Mouse (Mus musculus): ENCODE measurements around the gene Snrpn.
"Not testable (repeated sequence)": the region's sequence is repeated elsewhere in the genome, so short reads cannot be mapped to it uniquely, and the experiment has no call there.

The Snrpn gene

DNA sequence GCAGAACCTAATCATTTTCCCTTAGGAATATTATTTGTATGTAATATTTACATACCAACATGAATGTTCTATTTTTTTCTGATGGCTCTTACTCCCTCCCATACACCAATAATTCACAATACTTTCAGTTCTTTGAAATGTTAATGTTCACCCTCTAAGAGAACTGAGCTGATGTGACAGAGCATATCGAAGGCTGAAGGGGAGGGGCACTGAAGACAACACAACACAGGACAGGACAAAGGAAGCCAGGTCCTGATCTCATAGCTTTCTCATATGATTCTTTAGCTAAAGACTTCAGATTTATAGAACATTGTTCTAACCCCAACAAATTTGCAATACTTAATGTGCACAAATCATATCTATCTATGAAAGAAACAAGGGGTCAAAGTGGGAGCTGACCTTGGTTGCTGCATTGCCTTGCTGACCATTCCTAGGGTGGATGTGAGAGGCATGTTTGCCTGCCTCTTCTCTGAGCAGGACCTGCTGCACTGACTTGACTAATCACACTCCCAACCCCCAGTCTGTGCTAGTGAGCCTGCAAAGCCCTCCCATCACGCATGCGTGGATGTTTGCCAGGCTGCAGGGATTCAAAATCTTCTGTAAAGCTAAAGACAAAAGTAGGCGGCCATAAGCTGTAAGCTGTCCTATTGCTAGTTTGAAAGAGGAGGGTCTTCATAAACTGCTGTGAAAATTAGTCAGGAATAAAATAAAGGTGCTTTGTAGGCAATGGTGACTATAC is at the start of gene Snrpn:
Gene Snrpn (minus strand): TSS at position 478 of the 739 bp plus-strand sequence.
- peak in 1 of 2 experiments; percentile 1 for DNase-seq (ENCODE audit: low spot score in 2 of 2)

DNA sequence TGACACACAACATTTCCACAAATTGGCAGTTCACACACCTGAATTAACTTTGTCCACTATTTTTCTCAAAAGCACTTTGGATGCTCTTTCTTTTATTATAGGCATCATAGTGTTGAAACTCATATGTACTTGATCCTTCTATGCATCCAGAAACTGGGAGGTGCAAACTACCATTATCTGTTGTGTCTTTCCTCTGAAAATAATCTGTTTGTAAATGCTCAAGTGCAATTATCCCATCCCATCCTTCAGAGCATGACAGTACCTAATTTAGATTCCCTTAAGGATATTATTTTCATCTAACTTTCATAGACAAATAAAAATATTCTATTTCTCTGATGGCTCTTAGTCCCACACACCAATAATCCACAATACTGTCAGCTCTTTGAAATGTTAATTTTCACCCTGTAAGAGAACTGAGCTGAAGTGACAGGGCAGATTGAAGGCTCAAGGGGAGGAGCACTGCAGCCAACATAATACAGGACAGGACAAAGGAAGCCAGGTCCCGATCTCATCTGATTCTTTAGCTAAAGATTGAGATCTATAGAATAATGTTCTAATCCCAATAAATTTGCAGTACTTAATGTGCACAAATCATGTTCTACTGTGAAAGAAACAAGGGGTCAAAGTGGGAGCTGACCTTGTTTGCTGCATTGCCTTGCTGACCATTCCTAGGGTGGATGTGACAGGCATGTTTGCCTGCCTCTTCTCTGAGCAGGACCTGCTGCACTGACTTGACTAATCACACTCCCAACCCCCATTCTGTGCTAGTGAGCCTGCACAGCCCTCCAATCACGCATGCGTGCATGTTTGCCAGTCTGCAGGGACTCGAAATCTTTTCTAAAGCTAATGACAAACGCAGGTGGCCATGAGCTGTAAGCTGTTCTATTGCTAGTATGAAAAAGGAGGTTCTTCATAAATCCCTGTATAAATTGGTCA is 30.5 kb upstream of the Snrpn start:
- DNase-seq (ENCODE audit: low spot score in 2 of 2), result peak in 1 of 2 experiments; percentile 21

- DNase-seq (ENCODE audit: low spot score in 2 of 2), result no peak
These were observed 14.7 kb downstream of the Snrpn start for GRCm38 (mm10) chr7:60125332-60125731.

- DNase-seq (ENCODE audit: low spot score in 2 of 2), result not testable (repeated sequence)
These were observed 16.9 kb downstream of the Snrpn start for GRCm38 (mm10) chr7:60123086-60123624.

DNA sequence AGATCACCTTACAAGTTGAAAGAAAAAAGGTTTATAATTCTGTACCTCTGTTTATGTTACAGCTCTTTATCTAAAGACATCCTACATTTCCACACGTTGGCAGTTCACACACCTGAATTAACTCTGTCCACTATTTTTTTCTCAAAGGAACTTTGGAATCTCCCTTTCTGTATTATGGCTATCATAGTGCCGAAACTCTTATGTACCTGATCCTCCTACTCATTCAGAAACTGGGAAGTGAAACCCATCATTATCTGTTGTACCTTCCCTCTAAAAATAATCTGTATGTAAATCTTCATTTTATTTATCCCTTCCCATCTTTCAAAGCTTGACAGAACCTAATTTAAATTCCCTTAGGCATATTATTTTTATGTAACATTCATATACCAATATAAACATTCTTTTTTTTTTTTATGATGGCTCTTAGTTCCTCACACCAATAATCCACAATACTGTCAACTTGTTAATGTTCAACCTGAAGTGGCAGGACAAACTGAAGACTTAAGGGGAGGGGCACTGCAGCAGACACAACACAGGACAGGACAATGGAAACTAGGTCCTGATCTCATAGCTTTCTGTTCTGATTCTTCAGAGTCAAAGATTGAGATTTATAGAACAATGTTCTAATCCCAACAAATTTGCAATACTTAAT is 17.5 kb downstream of the Snrpn start:
- DNase-seq (ENCODE audit: low spot score in 2 of 2), result no peak

GRCm38 (mm10) chr7:60097154-60097859 is 42.7 kb downstream of the Snrpn start:
- peak in 1 of 2 experiments; percentile 6 for DNase-seq (ENCODE audit: low spot score in 2 of 2)

- no peak for DNase-seq (ENCODE audit: low spot score in 2 of 2)
These were observed 63.7 kb downstream of the Snrpn start for GRCm38 (mm10) chr7:60076301-60076700.

DNA sequence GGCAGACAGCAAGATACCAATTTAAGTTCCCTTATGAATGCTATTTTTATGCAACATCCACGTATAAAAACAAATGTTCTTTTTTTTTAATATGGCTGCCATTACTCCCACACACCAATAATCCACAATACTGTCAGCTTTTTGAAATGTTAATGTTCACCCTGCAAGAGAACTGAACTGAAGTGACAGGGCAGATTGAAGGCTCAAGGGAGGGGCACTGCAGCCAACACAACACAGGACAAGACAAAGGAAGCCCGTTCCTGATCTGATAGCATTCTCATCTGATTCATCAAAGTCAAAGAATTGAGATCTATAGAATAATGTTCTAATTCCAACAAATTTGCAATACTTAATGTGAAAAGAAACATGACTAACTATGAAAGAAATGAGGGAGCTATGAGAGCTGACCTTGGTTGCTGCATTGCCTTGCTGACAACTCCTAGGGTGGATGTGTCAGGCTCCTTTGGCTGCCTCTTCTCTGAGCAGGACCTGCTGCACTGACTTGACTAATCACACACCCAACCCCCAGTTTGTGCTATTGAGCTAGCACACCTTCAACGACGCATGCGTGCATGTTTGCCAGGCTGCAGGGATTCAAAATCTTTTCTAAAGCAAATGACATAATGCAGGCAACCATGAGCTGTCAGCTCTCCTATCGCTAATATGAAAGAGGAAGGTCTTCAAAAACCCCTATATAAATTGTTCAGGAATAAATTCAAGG is 92.4 kb downstream of the Snrpn start:
- peak in 1 of 2 experiments; percentile 33 for DNase-seq (ENCODE audit: low spot score in 2 of 2)

DNA sequence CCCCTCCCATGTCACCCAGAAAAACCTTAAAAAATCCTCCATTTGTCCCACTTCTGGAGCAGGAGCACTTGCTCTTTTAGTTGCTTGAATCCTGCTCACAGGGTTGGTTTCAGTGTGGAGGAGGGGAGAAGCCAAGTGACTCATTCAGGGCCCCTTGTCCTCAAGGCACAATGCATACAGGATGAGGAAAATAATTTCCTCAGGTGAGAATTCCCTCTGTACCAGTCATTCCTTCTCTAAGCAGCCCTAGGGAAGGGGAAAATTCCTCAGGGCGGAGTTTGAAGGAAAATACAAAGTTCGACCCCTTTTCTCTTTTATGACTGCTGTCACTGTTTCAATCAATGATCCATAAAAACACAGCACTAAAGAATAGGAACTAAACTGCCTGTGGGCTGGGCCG is 126.8 kb downstream of the Snrpn start:
- no peak for DNase-seq (ENCODE audit: low spot score in 2 of 2)

GRCm38 (mm10) chr7:60007727-60008360 is 132.2 kb downstream of the Snrpn start:
- no peak for DNase-seq (ENCODE audit: low spot score in 2 of 2)

- no peak for DNase-seq (ENCODE audit: low spot score in 2 of 2)
These were observed 133.8 kb downstream of the Snrpn start for GRCm38 (mm10) chr7:60006262-60006661.

DNA sequence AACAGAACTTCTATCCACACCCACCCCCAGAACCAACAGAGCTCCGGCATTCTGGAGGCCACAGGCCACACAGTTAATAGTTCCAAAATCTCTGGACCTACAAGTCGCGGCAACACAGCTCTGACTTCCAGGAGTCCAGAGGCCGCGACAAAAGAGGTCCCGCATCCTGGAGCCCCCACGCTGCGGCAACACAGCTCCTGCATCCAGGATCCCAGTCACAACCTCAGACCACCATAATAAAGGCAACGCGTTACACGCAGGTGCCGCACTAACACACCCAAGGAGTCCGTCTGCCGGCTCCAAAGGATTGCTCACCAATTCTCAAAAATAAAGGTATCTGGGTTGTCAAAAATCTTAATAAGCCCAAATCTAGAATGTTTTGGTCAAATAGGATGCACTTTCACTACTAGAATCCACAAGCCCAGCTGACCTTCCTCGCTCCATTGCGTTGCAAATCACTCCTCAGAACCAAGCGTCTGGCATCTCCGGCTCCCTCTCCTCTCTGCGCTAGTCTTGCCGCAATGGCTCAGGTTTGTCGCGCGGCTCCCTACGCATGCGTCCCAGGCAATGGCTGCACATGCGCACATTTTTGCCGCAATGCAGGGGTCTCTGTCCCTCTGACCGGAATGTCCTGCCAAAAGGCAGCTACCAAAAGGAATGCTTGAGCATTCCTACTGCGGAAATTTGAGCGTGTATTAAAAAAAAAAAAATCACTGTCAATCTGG is 135.3 kb downstream of the Snrpn start, which contains the start of the genes Snurf and Gm38393:
Gene Snurf (minus strand): TSS at position 444 of the 725 bp plus-strand sequence.
Gene Gm38393 (minus strand): TSS at position 459 of the 725 bp plus-strand sequence.
- DNase-seq (ENCODE audit: low spot score in 2 of 2), result peak; percentile 64 to 71

DNA sequence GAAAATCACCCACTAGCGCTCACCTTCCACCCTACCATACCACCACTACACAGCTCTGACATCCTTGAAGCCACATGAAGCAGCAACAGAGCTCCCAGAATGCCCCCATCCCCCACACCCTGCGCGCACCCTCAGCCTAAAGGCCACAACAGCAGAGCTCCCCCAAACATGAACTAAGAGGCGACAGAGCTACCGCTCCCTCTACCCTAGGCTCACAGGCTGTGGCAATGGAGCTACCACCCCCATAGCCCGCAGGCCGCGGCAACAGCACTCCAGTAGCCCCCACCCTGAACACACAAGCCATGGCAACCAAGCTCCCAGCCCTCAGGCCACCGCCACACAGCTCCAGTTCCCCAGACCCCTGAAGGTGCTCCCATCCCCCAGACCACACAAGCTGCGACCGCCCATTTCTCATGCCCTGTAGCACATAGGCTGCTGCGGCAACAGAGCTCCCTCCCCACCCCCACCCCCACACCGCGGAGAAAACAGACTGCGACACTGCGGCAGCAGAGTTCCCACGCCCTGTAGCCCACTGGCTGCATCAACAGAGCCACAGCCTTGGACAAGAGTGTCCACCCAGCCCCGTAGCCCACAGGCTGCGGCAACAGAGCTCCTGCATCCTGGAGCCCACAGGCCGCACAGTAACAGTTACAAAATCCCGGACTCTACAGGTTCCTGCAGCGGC is 136.0 kb downstream of the Snrpn start:
- peak; percentile 19 to 50 for DNase-seq (ENCODE audit: low spot score in 2 of 2)

DNA sequence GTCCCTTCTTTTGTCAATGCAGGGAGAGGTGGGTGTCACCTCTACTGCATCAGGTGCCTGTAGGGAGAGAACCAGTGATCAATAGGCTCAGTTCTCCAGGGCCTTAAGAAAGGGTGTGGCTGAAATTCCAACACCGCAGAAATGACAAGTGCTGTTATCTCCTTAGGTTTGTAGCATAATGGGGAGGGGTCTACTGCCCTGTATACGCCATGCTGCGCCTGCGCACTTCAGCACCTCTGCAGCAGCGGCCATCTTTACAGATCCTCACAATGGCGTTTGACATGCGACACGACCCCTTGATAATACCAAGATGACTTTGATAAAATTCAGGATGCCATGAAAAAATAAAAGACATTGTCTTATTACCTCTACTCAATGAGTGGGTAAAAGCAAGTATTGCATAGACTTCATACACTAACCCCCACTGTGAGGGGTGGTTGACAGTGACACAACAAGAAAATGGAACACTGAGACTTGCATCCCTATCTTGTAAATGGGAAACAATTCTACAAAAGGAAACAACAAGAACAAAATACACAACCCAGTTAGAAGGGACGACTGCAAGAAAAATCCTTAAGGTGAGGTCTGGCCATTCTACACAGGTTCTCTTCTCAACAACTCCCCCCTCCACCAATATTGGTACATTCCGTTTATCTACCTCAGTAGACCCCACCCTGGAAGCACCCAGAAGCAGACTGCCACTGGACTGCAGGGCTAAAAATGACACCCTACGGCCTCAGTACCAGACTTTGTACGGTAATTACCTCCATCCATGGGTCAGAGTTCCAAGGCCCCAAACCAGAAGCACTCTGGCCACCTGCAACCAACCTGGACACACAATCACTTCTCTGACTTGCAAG is 136.8 kb downstream of the Snrpn start:
- DNase-seq (ENCODE audit: low spot score in 2 of 2), result peak in 1 of 2 experiments; percentile 28

DNA sequence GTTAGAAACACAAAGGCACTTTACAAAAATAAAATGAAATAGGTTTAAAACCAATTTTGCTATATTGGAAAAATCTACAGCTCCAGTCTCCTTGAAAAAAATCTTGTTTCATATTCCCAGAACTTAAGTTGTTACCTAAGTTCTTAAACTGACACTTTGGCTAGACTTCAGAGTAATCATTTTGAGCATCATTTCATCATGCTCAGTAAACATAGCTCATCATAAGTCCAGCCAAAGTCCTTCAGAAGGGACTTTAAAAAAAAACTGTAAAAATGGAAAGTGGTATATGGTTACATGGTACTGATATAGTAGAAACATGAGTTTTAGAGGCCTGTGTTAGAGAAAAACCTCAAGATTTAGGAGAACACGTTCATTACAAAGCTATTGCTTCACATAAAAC is 161.4 kb downstream of the Snrpn start:
- DNase-seq (ENCODE audit: low spot score in 2 of 2), result no peak
